Mouse (Mus musculus): ENCODE results near the gene Trim26.

The Trim26 gene

GRCm38 (mm10) chr17:36899376-36899775 is 62.4 kb downstream of the Trim26 start:
- no peak for DNase-seq (ENCODE audit: low read depth, low spot score)

GRCm38 (mm10) chr17:36900001-36900400 is 63.1 kb downstream of the Trim26 start:
- DNase-seq (ENCODE audit: low read depth, low spot score), result no peak

- no peak for DNase-seq (ENCODE audit: low read depth, low spot score)
Measured at GRCm38 (mm10) chr17:36900691-36901090, 63.8 kb downstream of the Trim26 start.

GRCm38 (mm10) chr17:36903651-36904050 is 66.7 kb downstream of the Trim26 start:
- no peak for DNase-seq (ENCODE audit: low read depth, low spot score)

- DNase-seq (ENCODE audit: low read depth, low spot score), result no peak
Measured at GRCm38 (mm10) chr17:36908235-36908634, 71.3 kb downstream of the Trim26 start.
